Mouse (Mus musculus): Measurements from ENCODE around the gene Lair1. TPM values are rescaled to one million over a fixed set of nuclear protein-coding genes. Genes with fewer than 3 reads are reported as not detected.

The Lair1 gene
- 1.9 and 2.5 TPM in 2 replicates for polyA plus RNA-seq (2015; fragmentation: Nextera tagmentation; extraction: Ambion mirVana)

DNA sequence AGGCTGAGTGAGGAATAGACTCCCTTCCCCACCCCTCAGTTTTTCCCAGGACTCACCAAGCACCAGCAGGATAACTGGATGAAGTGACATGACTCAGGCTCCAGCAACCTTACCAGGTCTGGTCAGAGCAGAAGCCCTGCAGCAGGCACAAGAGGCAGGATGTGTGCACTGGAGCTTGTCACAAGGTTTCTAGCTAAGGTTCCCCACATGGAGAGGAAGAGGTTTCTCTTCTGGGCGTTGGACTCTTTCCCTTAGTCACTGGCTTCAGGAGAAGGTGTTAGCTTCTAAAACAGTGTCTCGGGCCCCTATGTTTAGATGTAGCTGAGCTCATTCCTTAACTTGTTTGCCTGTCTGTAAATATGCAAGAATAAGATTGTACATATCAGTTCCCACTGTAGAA lies at the start of gene Lair1:
Lair1 (minus strand) TSS at position 192 of the 400 bp plus-strand sequence.
- no peak within 1 kb of the TSS for H3K4me2 ChIP-seq
- no peaks in the 10 kb centered on the region for H3K27me3 ChIP-seq
- H3K4me3 ChIP-seq, result no peak within 1 kb of the TSS
- ATAC-seq, result no peak
- no peaks in the 10 kb centered on the region for H3K4me1 ChIP-seq
- H3K36me3 ChIP-seq (ENCODE audit: poor library complexity, severe bottlenecking), result no peaks in the 10 kb centered on the region
- WGBS, result 80% methylated on average over 2 of the region's 2 CpGs
- no peak within 1 kb of the TSS for H3K9ac ChIP-seq
- H3K9me3 ChIP-seq (replicated peaks), result no peaks in the 10 kb centered on the region
- no peak within 1 kb of the TSS for H3K27ac ChIP-seq

DNA sequence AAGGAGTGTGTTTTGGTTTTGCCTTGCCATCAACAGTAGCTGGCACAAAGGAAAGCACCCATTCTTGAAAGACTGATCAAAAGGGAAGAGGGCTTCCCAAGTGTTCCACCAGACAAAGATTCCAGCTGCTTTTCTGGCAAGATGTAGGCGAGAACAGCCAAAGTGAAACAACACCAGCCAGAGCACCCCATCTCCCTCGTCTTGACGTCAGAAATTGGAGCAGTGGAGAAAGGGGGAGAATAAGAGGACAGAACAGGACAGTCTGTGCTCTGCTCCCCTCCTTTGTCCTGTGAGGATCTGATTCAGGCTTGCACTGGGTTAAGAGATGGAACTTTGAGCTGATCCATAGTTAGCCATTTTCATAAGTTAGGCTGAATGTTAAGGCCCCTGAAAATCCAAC lies 48.8 kb upstream of the Lair1 start:
- WGBS, result 37% methylated on average over 3 of the region's 3 CpGs
- ATAC-seq, result no peak
- Histone ChIP-seq H3K4me2 (no peak overlapping the region), H3K36me3 (ENCODE audit: poor library complexity, severe bottlenecking) (no peaks in the 10 kb centered on the region), H3K27ac (no peak overlapping the region; the same call in 1 of the 2 replicates), H3K27me3 (no peaks in the 10 kb centered on the region), H3K9me3 (replicated peaks) (no peaks in the 10 kb centered on the region), H3K4me1 (0 out of 2 replicates have a peak, but pooled peaks cover 3% of the 10 kb centered on the region), H3K4me3 (no peak overlapping the region), H3K9ac (no peak overlapping the region)

GRCm38 (mm10) chr7:4103411-4103810 lies 40.4 kb upstream of the Lair1 start:
- no peak for ATAC-seq
- Histone ChIP-seq H3K4me3 (no peak overlapping the region), H3K9me3 (replicated peaks) (no peaks in the 10 kb centered on the region), H3K36me3 (ENCODE audit: poor library complexity, severe bottlenecking) (no peaks in the 10 kb centered on the region), H3K27me3 (no peaks in the 10 kb centered on the region), H3K4me1 (no peaks in the 10 kb centered on the region), H3K9ac (no peak overlapping the region), H3K27ac (no peak overlapping the region), H3K4me2 (no peak overlapping the region)
- 15% methylated on average over 4 of the region's 4 CpGs for WGBS

GRCm38 (mm10) chr7:4101144-4101543 lies 38.1 kb upstream of the Lair1 start:
- H3K4me3 ChIP-seq, result no peak overlapping the region
- H3K4me1 ChIP-seq, result no peaks in the 10 kb centered on the region
- H3K9ac ChIP-seq, result no peak overlapping the region
- no peak overlapping the region for H3K27ac ChIP-seq
- H3K4me2 ChIP-seq, result no peak overlapping the region
- WGBS, result 85% methylated on average over 5 of the region's 5 CpGs
- no peaks in the 10 kb centered on the region for H3K9me3 ChIP-seq (replicated peaks)
- no peaks in the 10 kb centered on the region for H3K27me3 ChIP-seq
- no peak for ATAC-seq
- H3K36me3 ChIP-seq (ENCODE audit: poor library complexity, severe bottlenecking), result no peaks in the 10 kb centered on the region

DNA sequence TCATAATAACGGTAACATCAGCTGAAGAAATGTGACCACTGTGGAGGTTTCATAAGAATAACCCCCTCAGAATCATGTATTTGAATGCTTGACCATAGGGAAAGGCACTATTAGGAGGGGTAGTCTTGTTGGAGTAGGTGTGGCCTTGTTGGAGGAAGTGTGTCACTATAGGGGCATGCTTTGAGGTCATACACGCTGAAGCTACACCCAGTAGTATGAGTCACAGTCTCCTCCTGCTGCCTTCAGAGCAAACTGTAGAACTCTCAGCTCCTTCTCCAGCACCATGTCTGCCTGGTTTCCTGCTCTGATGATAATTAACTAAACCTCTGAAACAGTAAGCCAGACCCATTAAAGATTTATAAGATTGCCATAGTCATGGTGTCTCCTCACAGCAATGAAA lies 35.8 kb upstream of the Lair1 start:
- no peak overlapping the region for H3K9ac ChIP-seq
- no peak overlapping the region for H3K4me3 ChIP-seq
- no peaks in the 10 kb centered on the region for H3K4me1 ChIP-seq
- ATAC-seq, result no peak
- H3K27ac ChIP-seq, result no peak overlapping the region
- no peaks in the 10 kb centered on the region for H3K36me3 ChIP-seq (ENCODE audit: poor library complexity, severe bottlenecking)
- no peaks in the 10 kb centered on the region for H3K27me3 ChIP-seq
- no peak overlapping the region for H3K4me2 ChIP-seq
- 87% methylated on average over 2 of the region's 2 CpGs for WGBS
- no peaks in the 10 kb centered on the region for H3K9me3 ChIP-seq (replicated peaks)

DNA sequence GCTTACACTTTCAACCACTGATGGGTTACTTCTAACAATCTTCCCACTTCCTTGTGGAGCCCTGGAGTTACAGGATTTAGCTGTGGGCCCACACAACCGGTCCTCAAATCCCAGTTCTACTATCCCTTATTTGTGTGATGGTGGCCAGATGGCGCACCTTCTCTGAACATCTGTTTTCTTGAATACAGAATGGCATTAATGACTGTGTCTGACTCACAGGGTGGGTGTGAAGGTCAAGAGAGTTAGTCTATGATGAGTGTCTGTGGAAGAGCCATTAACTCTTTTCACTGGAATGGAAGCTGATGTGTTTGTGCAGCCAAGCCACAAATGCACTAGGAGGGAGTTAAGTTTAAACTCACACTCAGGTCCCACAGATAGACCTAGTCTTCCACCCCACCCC lies 35.3 kb upstream of the Lair1 start:
- WGBS, result 83% methylated on average over 2 of the region's 2 CpGs
- no peak for ATAC-seq

GRCm38 (mm10) chr7:4091170-4091569 lies 28.2 kb upstream of the Lair1 start:
- Histone ChIP-seq H3K4me2 (no peak overlapping the region), H3K9ac (no peak overlapping the region), H3K27ac (no peak overlapping the region), H3K4me3 (no peak overlapping the region), H3K4me1 (no peaks in the 10 kb centered on the region), H3K9me3 (replicated peaks) (no peaks in the 10 kb centered on the region), H3K36me3 (ENCODE audit: poor library complexity, severe bottlenecking) (no peaks in the 10 kb centered on the region), H3K27me3 (no peaks in the 10 kb centered on the region)
- no peak for ATAC-seq
- 50% methylated on average over 8 of the region's 8 CpGs for WGBS

More for the DNA sequence above, 35.3 kb upstream of the Lair1 start:
- Histone ChIP-seq H3K27me3 (no peaks in the 10 kb centered on the region), H3K4me3 (no peak overlapping the region), H3K36me3 (ENCODE audit: poor library complexity, severe bottlenecking) (no peaks in the 10 kb centered on the region), H3K27ac (no peak overlapping the region), H3K9me3 (replicated peaks) (no peaks in the 10 kb centered on the region), H3K4me2 (no peak overlapping the region), H3K9ac (no peak overlapping the region), H3K4me1 (no peaks in the 10 kb centered on the region)

GRCm38 (mm10) chr7:4088679-4089078 lies 25.7 kb upstream of the Lair1 start:
- no peak overlapping the region for H3K4me3 ChIP-seq
- H3K27ac ChIP-seq, result no peak overlapping the region
- H3K9me3 ChIP-seq (replicated peaks), result no peaks in the 10 kb centered on the region
- H3K4me1 ChIP-seq, result no peaks in the 10 kb centered on the region
- 89% methylated on average over 2 of the region's 2 CpGs for WGBS
- no peak for ATAC-seq
- no peaks in the 10 kb centered on the region for H3K36me3 ChIP-seq (ENCODE audit: poor library complexity, severe bottlenecking)
- no peaks in the 10 kb centered on the region for H3K27me3 ChIP-seq
- H3K4me2 ChIP-seq, result no peak overlapping the region
- no peak overlapping the region for H3K9ac ChIP-seq

- Histone ChIP-seq H3K27me3 (no peaks in the 10 kb centered on the region), H3K9ac (no peak overlapping the region), H3K27ac (no peak overlapping the region), H3K4me3 (no peak overlapping the region), H3K9me3 (replicated peaks) (no peaks in the 10 kb centered on the region), H3K36me3 (ENCODE audit: poor library complexity, severe bottlenecking) (no peaks in the 10 kb centered on the region), H3K4me1 (no peaks in the 10 kb centered on the region), H3K4me2 (no peak overlapping the region)
- no peak for ATAC-seq
- WGBS, result 87% methylated on average over 6 of the region's 6 CpGs
Measured at GRCm38 (mm10) chr7:4087896-4088480, 25.0 kb upstream of the Lair1 start.

GRCm38 (mm10) chr7:4087238-4087895 lies 24.4 kb upstream of the Lair1 start:
- ATAC-seq, result no peak
- 88% methylated on average over 4 of the region's 4 CpGs for WGBS
- no peaks in the 10 kb centered on the region for H3K9me3 ChIP-seq (replicated peaks)

GRCm38 (mm10) chr7:4085562-4085961 lies 22.6 kb upstream of the Lair1 start:
- Histone ChIP-seq H3K4me3 (no peak overlapping the region), H3K27ac (no peak overlapping the region)
- ATAC-seq, result no peak

More at GRCm38 (mm10) chr7:4087238-4087895, 24.4 kb upstream of the Lair1 start:
- Histone ChIP-seq H3K36me3 (ENCODE audit: poor library complexity, severe bottlenecking) (no peaks in the 10 kb centered on the region), H3K27ac (no peak overlapping the region), H3K27me3 (no peaks in the 10 kb centered on the region), H3K4me1 (no peaks in the 10 kb centered on the region), H3K4me3 (no peak overlapping the region), H3K9ac (no peak overlapping the region), H3K4me2 (no peak overlapping the region)

DNA sequence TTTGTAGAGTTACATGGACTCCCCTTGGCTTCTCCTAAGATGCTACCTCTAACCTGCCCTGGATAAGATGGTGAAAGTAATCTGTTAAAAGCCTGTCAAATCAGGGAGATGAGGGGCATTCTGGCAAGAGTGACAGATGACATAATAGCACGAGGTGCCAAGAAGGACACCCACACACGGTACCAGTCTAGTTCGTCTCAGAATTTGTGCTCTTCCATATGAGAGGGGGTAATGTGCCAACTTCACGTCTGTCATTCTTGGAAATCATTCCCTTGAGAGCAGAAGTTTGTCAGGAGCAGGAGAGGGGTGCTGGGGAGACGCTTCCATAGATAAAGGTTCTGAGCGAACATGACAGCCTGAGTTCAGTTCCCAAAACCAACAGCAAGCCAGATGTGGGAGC lies 21.2 kb upstream of the Lair1 start:
- Histone ChIP-seq H3K27ac (no peak overlapping the region), H3K27me3 (no peaks in the 10 kb centered on the region), H3K9ac (no peak overlapping the region), H3K4me3 (no peak overlapping the region), H3K36me3 (ENCODE audit: poor library complexity, severe bottlenecking) (no peaks in the 10 kb centered on the region), H3K9me3 (replicated peaks) (no peaks in the 10 kb centered on the region), H3K4me2 (no peak overlapping the region), H3K4me1 (no peaks in the 10 kb centered on the region)
- WGBS, result 75% methylated on average over 6 of the region's 6 CpGs
- ATAC-seq, result no peak

More at GRCm38 (mm10) chr7:4085562-4085961, 22.6 kb upstream of the Lair1 start:
- no peak overlapping the region for H3K4me2 ChIP-seq
- no peaks in the 10 kb centered on the region for H3K27me3 ChIP-seq
- no peaks in the 10 kb centered on the region for H3K9me3 ChIP-seq (replicated peaks)
- H3K4me1 ChIP-seq, result no peaks in the 10 kb centered on the region
- no peak overlapping the region for H3K9ac ChIP-seq
- H3K36me3 ChIP-seq (ENCODE audit: poor library complexity, severe bottlenecking), result no peaks in the 10 kb centered on the region

GRCm38 (mm10) chr7:4082804-4083203 lies 19.8 kb upstream of the Lair1 start:
- Histone ChIP-seq H3K27ac (no peak overlapping the region), H3K4me3 (no peak overlapping the region), H3K4me2 (no peak overlapping the region), H3K27me3 (no peaks in the 10 kb centered on the region), H3K36me3 (ENCODE audit: poor library complexity, severe bottlenecking) (no peaks in the 10 kb centered on the region), H3K4me1 (no peaks in the 10 kb centered on the region), H3K9me3 (replicated peaks) (no peaks in the 10 kb centered on the region), H3K9ac (no peak overlapping the region)
- ATAC-seq, result no peak
- WGBS, result 69% methylated on average over 2 of the region's 2 CpGs

All from forebrain, embryonic 13.5 days (tissue).